Mouse (Mus musculus) MEL (cell line): Measurements from ENCODE around the gene Fam114a1. TPM values are rescaled to one million over a fixed set of nuclear protein-coding genes. Genes with fewer than 3 reads are reported as not detected.
A peak's percentile ranks its signal among the peaks of the same experiment; 100 is the strongest.

ENCODE experiments used
- DNase-seq: peaks from one replicate; pipeline ENCODE4 v3.0.0; 2011; ENCODE audit warnings: low read depth, low spot score
- H3K27ac ChIP-seq: 2 replicates; pipeline ENCODE4 v1.5.1; 2012; ENCODE audit warnings: low read depth, mild to moderate bottlenecking, control low read depth, low read length, moderate library complexity; ENCODE audit not compliant: control insufficient read depth
- H3K27me3 ChIP-seq, 2 experiments: fragments of 150-350 bp in 1 of 2; sonication (generic) in 1 of 2; 2 replicates each; pipeline ENCODE4 v1.6.1; 2012; ENCODE audit warnings: low read length in 2 of 2, mild to moderate bottlenecking in 2 of 2, improper control_type of control experiment in 1 of 2, moderate library complexity in 1 of 2; ENCODE audit not compliant: insufficient read depth in 2 of 2, control insufficient read depth in 1 of 2
- H3K36me3 ChIP-seq, 2 experiments: 2 replicates each; pipeline ENCODE4 v1.6.1; 2012 to 2014; ENCODE audit warnings: low read length in 2 of 2, improper control_type of control experiment in 1 of 2, inconsistent platforms in 1 of 2, mild to moderate bottlenecking in 1 of 2; ENCODE audit not compliant: insufficient read depth in 2 of 2, control insufficient read depth in 1 of 2
- H3K4me1 ChIP-seq, 2 experiments: fragments of 150-350 bp in 1 of 2; sonication (generic) in 1 of 2; 2 replicates each; pipeline ENCODE4 v1.6.1; 2012; ENCODE audit warnings: low read length in 2 of 2, improper control_type of control experiment in 1 of 2, mild to moderate bottlenecking in 1 of 2; ENCODE audit not compliant: insufficient read depth in 2 of 2, control insufficient read depth in 1 of 2
- H3K4me3 ChIP-seq, 2 experiments: fragments of 150-350 bp in 1 of 2; sonication (generic) in 1 of 2; 2 replicates each; pipeline ENCODE4 v1.5.1; 2012; ENCODE audit warnings: low read depth in 2 of 2, low read length in 2 of 2, mild to moderate bottlenecking in 2 of 2, moderate library complexity in 2 of 2, control low read depth in 1 of 2, improper control_type of control experiment in 1 of 2; ENCODE audit not compliant: control insufficient read depth in 1 of 2, insufficient read depth in 1 of 2
- H3K79me2 ChIP-seq: 2 replicates; pipeline ENCODE4 v1.6.1; 2012; ENCODE audit warnings: mild to moderate bottlenecking, low read length, moderate library complexity; ENCODE audit not compliant: control insufficient read depth, poor library complexity, insufficient read depth
- H3K9ac ChIP-seq: 2 replicates; pipeline ENCODE4 v1.6.1; 2012; ENCODE audit warnings: low read depth, mild to moderate bottlenecking, control low read depth, low read length, moderate library complexity; ENCODE audit not compliant: control insufficient read depth, poor library complexity, severe bottlenecking
- H3K9me3 ChIP-seq: fragments of 150-350 bp; sonication (generic); replicated peaks from 2 replicates; pipeline ENCODE4 v1.6.1; 2012; ENCODE audit warnings: mild to moderate bottlenecking, low read length, improper control_type of control experiment, moderate library complexity; ENCODE audit not compliant: insufficient read depth
- BHLHE40 ChIP-seq: IDR thresholded peaks from 2 replicates; pipeline ENCODE4 v1.6.1; 2012; ENCODE audit warnings: low read depth, mild to moderate bottlenecking, inconsistent platforms, low read length, improper control_type of control experiment, borderline replicate concordance
- CHD1 ChIP-seq: IDR thresholded peaks from 2 replicates; pipeline ENCODE4 v1.6.1; 2012; ENCODE audit warnings: low read depth, mild to moderate bottlenecking, inconsistent platforms, low read length, improper control_type of control experiment
- CHD2 ChIP-seq: IDR thresholded peaks from 2 replicates; pipeline ENCODE4 v1.6.1; 2011; ENCODE audit warnings: low read length, improper control_type of control experiment
- CTCF ChIP-seq, 3 experiments: IDR thresholded peaks in 2 of 3; conservative IDR thresholded peaks in 1 of 3; 2 replicates each; pipeline ENCODE4 v1.5.1; 2011 to 2012; ENCODE audit warnings: low read length in 3 of 3, low read depth in 2 of 3, mild to moderate bottlenecking in 2 of 3, improper control_type of control experiment in 1 of 3, inconsistent platforms in 1 of 3, mixed read lengths in 1 of 3, moderate library complexity in 1 of 3; ENCODE audit not compliant: control insufficient read depth in 1 of 3, insufficient read depth in 1 of 3, poor library complexity in 1 of 3, severe bottlenecking in 1 of 3
- E2F4 ChIP-seq: IDR thresholded peaks from 2 replicates; pipeline ENCODE4 v1.6.1; 2011; ENCODE audit warnings: low read depth, low read length, improper control_type of control experiment, borderline replicate concordance
- EP300 ChIP-seq, 2 experiments: IDR thresholded peaks; 2 replicates each; pipeline ENCODE4 v1.6.1; 2011; ENCODE audit warnings: improper control_type of control experiment in 2 of 2, low read length in 2 of 2, low read depth in 1 of 2, mild to moderate bottlenecking in 1 of 2
- ETS1 ChIP-seq: IDR thresholded peaks from 2 replicates; pipeline ENCODE4 v1.6.1; 2012; ENCODE audit warnings: low read depth, mild to moderate bottlenecking, inconsistent platforms, low read length, improper control_type of control experiment, moderate library complexity
- GABPA ChIP-seq: IDR thresholded peaks from 2 replicates; pipeline ENCODE4 v1.6.1; 2012; ENCODE audit warnings: low read depth, mild to moderate bottlenecking, inconsistent platforms, low read length, improper control_type of control experiment, moderate library complexity
- GATA1 ChIP-seq: IDR thresholded peaks from 2 replicates; pipeline ENCODE4 v1.6.1; 2011; ENCODE audit warnings: low read depth, low read length, improper control_type of control experiment
- HCFC1 ChIP-seq: IDR thresholded peaks from 2 replicates; pipeline ENCODE4 v1.6.1; 2012; ENCODE audit warnings: low read depth, mild to moderate bottlenecking, inconsistent platforms, low read length, improper control_type of control experiment, moderate library complexity
- JUND ChIP-seq: IDR thresholded peaks from 2 replicates; pipeline ENCODE4 v1.6.1; 2011; ENCODE audit warnings: low read depth, mild to moderate bottlenecking, improper control_type of control experiment, low read length
- KAT2A ChIP-seq: conservative IDR thresholded peaks from 2 replicates; pipeline ENCODE4 v1.6.1; 2012; ENCODE audit warnings: low read depth, low read length, improper control_type of control experiment, inconsistent platforms
- MAFK ChIP-seq: IDR thresholded peaks from 2 replicates; pipeline ENCODE4 v1.6.1; 2011; ENCODE audit warnings: low read depth, mild to moderate bottlenecking, low read length, improper control_type of control experiment, borderline replicate concordance
- MAX ChIP-seq: IDR thresholded peaks from 2 replicates; pipeline ENCODE4 v1.6.1; 2011; ENCODE audit warnings: low read length, improper control_type of control experiment
- MAZ ChIP-seq: IDR thresholded peaks from 2 replicates; pipeline ENCODE4 v1.6.1; 2012; ENCODE audit warnings: low read depth, mild to moderate bottlenecking, inconsistent platforms, low read length, improper control_type of control experiment
- MXI1 ChIP-seq: IDR thresholded peaks from 2 replicates; pipeline ENCODE4 v1.6.1; 2011; ENCODE audit warnings: mild to moderate bottlenecking, low read depth, low read length, improper control_type of control experiment
- MYB ChIP-seq: IDR thresholded peaks from 2 replicates; pipeline ENCODE4 v1.6.1; 2011; ENCODE audit warnings: mild to moderate bottlenecking, low read depth, low read length, improper control_type of control experiment
- MYC ChIP-seq: IDR thresholded peaks from 2 replicates; pipeline ENCODE4 v1.6.1; 2011; ENCODE audit warnings: low read depth, mild to moderate bottlenecking, low read length, improper control_type of control experiment, moderate library complexity
- NELFE ChIP-seq: IDR thresholded peaks from 2 replicates; pipeline ENCODE4 v1.6.1; 2011; ENCODE audit warnings: low read depth, low read length, improper control_type of control experiment
- POLR2A ChIP-seq, 2 experiments: IDR thresholded peaks; 2 replicates each; pipeline ENCODE4 v1.6.1; 2011 to 2012; ENCODE audit warnings: low read length in 2 of 2, mild to moderate bottlenecking in 2 of 2, control low read depth in 1 of 2, improper control_type of control experiment in 1 of 2, low read depth in 1 of 2, moderate library complexity in 1 of 2; ENCODE audit not compliant: control insufficient read depth in 1 of 2, insufficient read depth in 1 of 2, poor library complexity in 1 of 2
- POLR2AphosphoS2 ChIP-seq: IDR thresholded peaks from 2 replicates; pipeline ENCODE4 v1.6.1; 2011; ENCODE audit warnings: low read length, improper control_type of control experiment
- POLR2AphosphoS5 ChIP-seq: IDR thresholded peaks from 2 replicates; pipeline ENCODE4 v1.6.1; 2012; ENCODE audit warnings: low read depth, borderline replicate concordance, mild to moderate bottlenecking, inconsistent platforms, low read length, moderate library complexity, mixed read lengths
- RAD21 ChIP-seq: IDR thresholded peaks from 2 replicates; pipeline ENCODE4 v1.6.1; 2011; ENCODE audit warnings: mild to moderate bottlenecking, low read depth, low read length, improper control_type of control experiment
- RCOR1 ChIP-seq: IDR thresholded peaks from 2 replicates; pipeline ENCODE4 v1.6.1; 2012; ENCODE audit warnings: low read depth, mild to moderate bottlenecking, inconsistent platforms, low read length, improper control_type of control experiment
- SIN3A ChIP-seq: IDR thresholded peaks from 2 replicates; pipeline ENCODE4 v1.6.1; 2012; ENCODE audit warnings: low read length, improper control_type of control experiment, inconsistent platforms
- SMC3 ChIP-seq: IDR thresholded peaks from 2 replicates; pipeline ENCODE4 v1.6.1; 2011; ENCODE audit warnings: low read depth, low read length, improper control_type of control experiment
- TAL1 ChIP-seq: IDR thresholded peaks from 2 replicates; pipeline ENCODE4 v1.6.1; 2012; ENCODE audit warnings: mild to moderate bottlenecking, inconsistent platforms, low read length, moderate library complexity, mixed read lengths
- TBP ChIP-seq: IDR thresholded peaks from 2 replicates; pipeline ENCODE4 v1.8.0; 2011; ENCODE audit warnings: low read depth, low read length, improper control_type of control experiment
- TCF12 ChIP-seq: IDR thresholded peaks from 2 replicates; pipeline ENCODE4 v1.6.1; 2014; ENCODE audit warnings: low read depth, mild to moderate bottlenecking, inconsistent platforms, low read length, improper control_type of control experiment, moderate library complexity
- UBTF ChIP-seq: IDR thresholded peaks from 2 replicates; pipeline ENCODE4 v1.6.1; 2012; ENCODE audit warnings: low read depth, mild to moderate bottlenecking, inconsistent platforms, low read length, improper control_type of control experiment, moderate library complexity, borderline replicate concordance; ENCODE audit not compliant: insufficient read depth
- USF1 ChIP-seq: IDR thresholded peaks from 2 replicates; pipeline ENCODE4 v1.6.1; 2014; ENCODE audit warnings: low read depth, mild to moderate bottlenecking, inconsistent platforms, low read length, improper control_type of control experiment, moderate library complexity
- USF2 ChIP-seq, 2 experiments: IDR thresholded peaks; 2 replicates each; pipeline ENCODE4 v1.6.1; 2011 to 2012; ENCODE audit warnings: improper control_type of control experiment in 2 of 2, low read length in 2 of 2, borderline replicate concordance in 1 of 2, inconsistent platforms in 1 of 2, low read depth in 1 of 2, mild to moderate bottlenecking in 1 of 2; ENCODE audit not compliant: insufficient read depth in 1 of 2
- ZC3H11A ChIP-seq: IDR thresholded peaks from 2 replicates; pipeline ENCODE4 v1.6.1; 2012; ENCODE audit warnings: low read depth, mild to moderate bottlenecking, inconsistent platforms, low read length, improper control_type of control experiment
- ZKSCAN1 ChIP-seq: IDR thresholded peaks from 2 replicates; pipeline ENCODE4 v1.6.1; 2012; ENCODE audit warnings: low read depth, mild to moderate bottlenecking, inconsistent platforms, low read length, improper control_type of control experiment, moderate library complexity
- ZMIZ1 ChIP-seq: IDR thresholded peaks from 2 replicates; pipeline ENCODE4 v1.6.1; 2012; ENCODE audit warnings: low read depth, mild to moderate bottlenecking, inconsistent platforms, low read length, improper control_type of control experiment, moderate library complexity
- ZNF384 ChIP-seq: IDR thresholded peaks from 2 replicates; pipeline ENCODE4 v1.6.1; 2012; ENCODE audit warnings: low read depth, mild to moderate bottlenecking, inconsistent platforms, low read length, improper control_type of control experiment
- polyA plus RNA-seq, 2 experiments: library from polyadenylated mRNA; stranded (reverse) in 1 of 2; unstranded in 1 of 2; fragments of >175 nt in 1 of 2; fragments of >200 nt in 1 of 2; gene quantifications; 2 replicates each; pipeline versions ENCODE4 v1.2.1 to v1.2.4; 2012; ENCODE audit warnings: low replicate concordance in 2 of 2, low read depth in 1 of 2; ENCODE audit not compliant: insufficient read length in 2 of 2, insufficient read depth in 1 of 2, missing spikeins in 1 of 2
- total RNA-seq: library from RNA; depleted of rRNA; stranded (reverse); fragments of 300-350 nt; gene quantifications from 2 replicates; pipeline ENCODE4 v1.2.3, GENCODE M21; 2012

Fam114a1 gene
- total and polyA plus RNA-seq, 3 experiments = 0.08 TPM; not detected in 2

- H3K9me3 ChIP-seq = no peaks in the 10 kb centered on the region
- DNase-seq = peak; percentile 90
- peaks cover 0 to 26% of the 10 kb centered on the region in 2 experiments; a peak in 2 of 4 replicates for H3K36me3 ChIP-seq
- no peaks in the 10 kb centered on the region for H3K27me3 ChIP-seq
- peak overlapping the region; percentile 75 to 79 for H3K4me3 ChIP-seq
- peak overlapping the region; percentile 95 for H3K27ac ChIP-seq
- H3K79me2 ChIP-seq = peaks cover 1% of the 10 kb centered on the region
- H3K4me1 ChIP-seq = peaks cover 11 to 20% of the 10 kb centered on the region in 2 experiments
- peak overlapping the region; percentile 76 for H3K9ac ChIP-seq
- TF ChIP-seq E2F4 (0 out of 2 replicates have a peak, but pooled peaks have one; percentile 32), TAL1 (no peak), EP300 (IDR thresholded peaks at IDR 0.05; ENCODE audit: low read depth in 1 of 2, low read length in 2 of 2) (peak; percentile 67 to 77), MAFK (0 out of 2 replicates have a peak, but pooled peaks have one; percentile 35), MAZ (peak; percentile 60; the same call in 1 of the 2 replicates), POLR2AphosphoS5 (no peak), TBP (peak; percentile 79), ZKSCAN1 (peak; percentile 51; the same call in 1 of the 2 replicates), CHD1 (no peak), GABPA (no peak), BHLHE40 (peak; percentile 48; the same call in 1 of the 2 replicates), MAX (peak; percentile 76), MYC (peak; percentile 89), JUND (no peak), POLR2A (IDR thresholded peaks at IDR 0.05; ENCODE audit: control insufficient read depth in 1 of 2, insufficient read depth in 1 of 2, low read depth in 1 of 2, low read length in 2 of 2, poor library complexity in 1 of 2) (peak in 1 of 2 experiments; percentile 64; a peak in 2 of 4 replicates), CTCF (IDR thresholded peaks at IDR 0.05 in 2 of 3, conservative IDR thresholded peaks at IDR 0.05 in 1 of 3; ENCODE audit: control insufficient read depth in 1 of 3, insufficient read depth in 1 of 3, low read depth in 2 of 3, low read length in 3 of 3, poor library complexity in 1 of 3, severe bottlenecking in 1 of 3) (no peak), HCFC1 (peak; percentile 73), ETS1 (peak; percentile 82), NELFE (peak; percentile 69), MYB (no peak), SIN3A (peak; percentile 90), RAD21 (no peak), GATA1 (peak; percentile 73), ZC3H11A (no peak), MXI1 (peak; percentile 95), ZMIZ1 (0 out of 2 replicates have a peak, but pooled peaks have one; percentile 40), RCOR1 (peak; percentile 95), POLR2AphosphoS2 (peak; percentile 45; the same call in 1 of the 2 replicates), SMC3 (no peak), CHD2 (no peak; the same call in 1 of the 2 replicates), USF2 (IDR thresholded peaks at IDR 0.05; ENCODE audit: borderline replicate concordance in 1 of 2, insufficient read depth in 1 of 2, low read depth in 1 of 2, low read length in 2 of 2) (no peak), TCF12 (peak; percentile 63; the same call in 1 of the 2 replicates), UBTF (no peak), KAT2A (peak; percentile 29; the same call in 1 of the 2 replicates), USF1 (peak; percentile 59), ZNF384 (peak; percentile 99)
Observed at GRCm38 (mm10) chr5:65091184-65091858, 121.5 kb downstream of the Fam114a1 start.
